Mouse (Mus musculus) kidney, postnatal 4 days (tissue): ENCODE results near the gene Rapgef4.

ENCODE experiments used
- DNase-seq, 2 experiments: peaks; one replicate each; pipeline ENCODE4 v3.0.0; 2021; ENCODE audit warnings: mixed read lengths in 2 of 2

Gene Rapgef4

GRCm38 (mm10) chr2:71980771-71981342, at the start of gene Rapgef4:
TSS of gene Rapgef4 (plus strand) at chr2:71981240.
- DNase-seq: peak; percentile 28 to 38

GRCm38 (mm10) chr2:71934046-71934445, 47.0 kb upstream of the Rapgef4 start:
- DNase-seq: no peak

GRCm38 (mm10) chr2:71936711-71937110, 44.3 kb upstream of the Rapgef4 start:
- DNase-seq: no peak

GRCm38 (mm10) chr2:71937649-71938308, 43.3 kb upstream of the Rapgef4 start:
- DNase-seq: no peak

- no peak for DNase-seq
These were observed 42.2 kb upstream of the Rapgef4 start for GRCm38 (mm10) chr2:71938716-71939393.

- no peak for DNase-seq
These were observed 39.9 kb upstream of the Rapgef4 start for GRCm38 (mm10) chr2:71941005-71941720.

GRCm38 (mm10) chr2:71941721-71942087, 39.3 kb upstream of the Rapgef4 start:
- no peak for DNase-seq

GRCm38 (mm10) chr2:71951212-71951611, 29.8 kb upstream of the Rapgef4 start:
- no peak for DNase-seq

- DNase-seq: peak; percentile 75 to 79
These were observed 25.4 kb upstream of the Rapgef4 start for GRCm38 (mm10) chr2:71955637-71956036.

- DNase-seq: no peak
These were observed 24.6 kb upstream of the Rapgef4 start for GRCm38 (mm10) chr2:71956463-71956862.

GRCm38 (mm10) chr2:71957951-71958350, 23.1 kb upstream of the Rapgef4 start:
- DNase-seq: no peak

GRCm38 (mm10) chr2:71958393-71958792, 22.6 kb upstream of the Rapgef4 start:
- peak; percentile 13 to 37 for DNase-seq

- no peak for DNase-seq
These were observed 16.8 kb upstream of the Rapgef4 start for GRCm38 (mm10) chr2:71964216-71964615.

- peak; percentile 22 to 34 for DNase-seq
These were observed 15.6 kb upstream of the Rapgef4 start for GRCm38 (mm10) chr2:71965476-71965875.

- DNase-seq: no peak
These were observed 14.3 kb upstream of the Rapgef4 start for GRCm38 (mm10) chr2:71966737-71967136.

GRCm38 (mm10) chr2:71967855-71968254, 13.2 kb upstream of the Rapgef4 start:
- no peak for DNase-seq

GRCm38 (mm10) chr2:71973646-71974045, 7.4 kb upstream of the Rapgef4 start:
- DNase-seq: no peak

GRCm38 (mm10) chr2:71974143-71974846, 6.7 kb upstream of the Rapgef4 start:
- DNase-seq: no peak

GRCm38 (mm10) chr2:71979981-71980380, 1.1 kb upstream of the Rapgef4 start:
- no peak for DNase-seq

GRCm38 (mm10) chr2:71981343-71981851, 357 bp downstream of the Rapgef4 start:
- DNase-seq: peak in 1 of 2 experiments; percentile 12

GRCm38 (mm10) chr2:71981896-71982295, 856 bp downstream of the Rapgef4 start:
- DNase-seq: no peak

- peak; percentile 20 to 35 for DNase-seq
These were observed 2.0 kb downstream of the Rapgef4 start for GRCm38 (mm10) chr2:71982868-71983597.
